Mouse (Mus musculus) spleen, adult 2 months (tissue): ENCODE data around the gene Prg3.

Experiments used
- CTCF ChIP-seq: fragments of 200-500 bp; IDR thresholded peaks from 2 replicates; pipeline ENCODE4 v1.5.1; 2011; ENCODE audit warnings: mild to moderate bottlenecking, inconsistent platforms; ENCODE audit not compliant: insufficient read depth, insufficient read length, insufficient replicate concordance; ENCODE audit errors: extremely low read depth
- POLR2A ChIP-seq: fragments of 200-500 bp; IDR thresholded peaks from 2 replicates; pipeline ENCODE4 v1.6.1; 2011; ENCODE audit warnings: low read depth, low read length, inconsistent platforms

DNA sequence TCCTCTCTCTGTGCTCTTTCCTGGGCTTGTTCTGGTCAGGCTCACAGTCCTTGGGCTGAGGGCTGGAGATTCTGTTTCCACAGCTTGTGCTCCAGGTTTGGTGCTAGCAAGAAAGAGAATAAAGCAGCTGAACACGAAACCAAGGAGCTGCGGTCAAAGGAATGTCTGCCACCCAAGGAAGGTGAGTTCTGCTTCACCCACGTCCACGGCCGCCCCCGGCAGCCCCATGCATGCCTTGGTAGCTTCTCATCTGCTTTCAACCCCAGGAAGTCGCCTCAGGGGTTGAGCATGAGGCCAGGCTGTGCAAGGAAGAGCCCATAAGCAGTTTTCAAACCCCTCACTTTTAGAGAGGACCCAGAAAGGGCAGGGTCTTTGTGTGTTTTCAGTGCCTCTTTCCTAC lies 39.8 kb upstream of the Prg3 start:
- TF ChIP-seq CTCF (no peak), POLR2A (no peak)
